In the genomic region with DNA sequence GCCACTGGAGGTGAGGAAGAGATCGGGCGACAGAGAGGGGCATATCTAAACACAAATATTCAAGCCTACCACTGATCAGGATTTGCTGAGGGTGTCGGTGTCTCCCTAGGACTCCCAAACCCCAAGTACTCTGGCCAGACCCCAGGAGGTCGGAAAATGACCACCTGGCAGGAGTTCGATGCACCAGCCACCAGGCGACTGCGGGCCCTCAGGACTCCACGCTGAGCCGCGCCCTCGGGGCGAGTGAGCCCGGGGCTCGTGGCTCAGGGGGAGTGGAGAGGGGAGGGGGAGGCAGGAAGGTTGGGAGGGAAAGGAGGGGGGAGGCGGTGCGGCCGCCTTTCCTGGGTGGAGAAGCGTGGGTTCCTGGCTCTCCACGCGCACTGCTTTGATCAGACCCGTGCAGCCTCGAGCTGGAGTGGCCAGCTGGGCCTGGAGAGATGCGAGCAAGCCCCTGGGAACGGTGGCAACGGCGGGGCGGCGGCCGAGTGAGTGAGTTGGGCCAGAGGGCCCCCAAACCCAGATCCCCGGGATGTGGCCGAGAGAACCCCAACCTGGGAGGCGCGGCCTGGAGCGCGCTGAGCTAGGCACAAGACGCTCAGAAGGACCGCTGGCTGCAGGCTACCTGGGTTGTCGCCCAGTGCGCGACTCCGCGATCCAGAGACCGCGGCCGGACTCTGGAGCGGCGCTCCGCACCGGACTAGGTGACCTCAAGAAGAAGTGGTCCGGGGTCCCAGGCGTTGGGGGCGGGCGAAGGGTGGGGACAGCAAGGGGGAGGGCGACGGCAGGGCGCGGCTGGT, we compare ENCODE assay signal across 8 mouse cellular contexts. TPM values are rescaled to one million over a fixed set of nuclear protein-coding genes. Genes with fewer than 3 reads are reported as not detected.
A peak's percentile ranks its signal among the peaks of the same experiment; 100 is the strongest.
DNase-seq lines count a peak whose midpoint lies in the region; ATAC-seq and TF ChIP-seq lines count a peak whose summit lies in the region.

No protein-coding gene starts in this region.

- 2% methylated on average over 56 of the region's 57 CpGs for WGBS in spleen, adult 2 months
- WGBS in forebrain, embryonic 10.5 days: under 1% methylated on average over 57 of the region's 57 CpGs
- WGBS in limb, embryonic 12.5 days: under 1% methylated on average over 53 of the region's 57 CpGs

- no peak for TF ChIP-seq CTCF in spleen, adult 2 months (IDR thresholded peaks at IDR 0.05; ENCODE audit: extremely low read depth, insufficient read depth, insufficient read length, insufficient replicate concordance)

- TF ChIP-seq POLR2A in spleen, adult 2 months (IDR thresholded peaks at IDR 0.05; ENCODE audit: low read depth, low read length): no peak

- H3K27me3 ChIP-seq in spleen, adult 2 months (ENCODE audit: control insufficient read depth, insufficient read depth, low read length): peaks cover 49% of the 10 kb centered on the region
- peaks cover 100% of the 10 kb centered on the region for H3K27me3 ChIP-seq in forebrain, embryonic 10.5 days (ENCODE audit: poor library complexity, severe bottlenecking)
- H3K27me3 ChIP-seq in limb, embryonic 12.5 days: peaks cover 96% of the 10 kb centered on the region

- intact Hi-C loops in left cerebral cortex, postnatal 4 days (cut with DNase I): loop anchor here (10.0 kb wide), 1 partner anchor 274 kb away; no protein-coding TSS in a partner anchor

- no peaks in the 10 kb centered on the region for H3K9me3 ChIP-seq in forebrain, embryonic 10.5 days
- H3K9me3 ChIP-seq in limb, embryonic 12.5 days: no peaks in the 10 kb centered on the region

- no peaks in the 10 kb centered on the region for H3K36me3 ChIP-seq in spleen, adult 2 months (ENCODE audit: control insufficient read depth, insufficient read depth, low read length)
- H3K36me3 ChIP-seq in forebrain, embryonic 10.5 days (replicated peaks): no peaks in the 10 kb centered on the region
- no peaks in the 10 kb centered on the region for H3K36me3 ChIP-seq in limb, embryonic 12.5 days

- no peak for DNase-seq in spleen, adult 2 months (ENCODE audit: low read depth in 1 of 2, low spot score in 2 of 2)
- DNase-seq in spleen, postnatal 36 days (ENCODE audit: low spot score in 2 of 2): no peak
- no peak for DNase-seq in forebrain, embryonic 10.5 days (ENCODE audit: extremely low spot score, low spot score)
- peak; percentile 65 for DNase-seq in retina, postnatal 1 day
- DNase-seq in left cerebral cortex, postnatal 4 days: no peak
- no peak for DNase-seq in cerebellum, postnatal 36 days

- H3K4me1 ChIP-seq in spleen, adult 2 months (ENCODE audit: control insufficient read depth, insufficient read depth, insufficient read length): peaks cover 14% of the 10 kb centered on the region
- H3K4me1 ChIP-seq in forebrain, embryonic 10.5 days: peaks cover 76% of the 10 kb centered on the region
- H3K4me1 ChIP-seq in limb, embryonic 12.5 days (replicated peaks): peaks cover 30% of the 10 kb centered on the region

- peak overlapping the region; percentile 92 for H3K4me2 ChIP-seq in limb, embryonic 12.5 days

- H3K9ac ChIP-seq in limb, embryonic 12.5 days (replicated peaks): peak overlapping the region; percentile 50

- ATAC-seq in limb, embryonic 12.5 days (ENCODE audit: insufficient number of reproducible peaks, insufficient read depth, low FRiP score, low TSS enrichment, low read depth): peak; percentile 41
- ATAC-seq in activated CD4-positive, CD25-positive, alpha-beta regulatory T cell, adult 4 months: no peak

- no peak overlapping the region for H3K27ac ChIP-seq in spleen, adult 2 months (ENCODE audit: insufficient read depth, low read length)
- H3K27ac ChIP-seq in forebrain, embryonic 10.5 days: peak overlapping the region; percentile 83
- no peak overlapping the region for H3K27ac ChIP-seq in limb, embryonic 12.5 days

- peak overlapping the region; percentile 44; the same call in 1 of the 2 replicates for H3K4me3 ChIP-seq in spleen, adult 2 months (ENCODE audit: extremely low read depth, insufficient read depth, insufficient read length)
- peak overlapping the region; percentile 60 for H3K4me3 ChIP-seq in forebrain, embryonic 10.5 days
- H3K4me3 ChIP-seq in limb, embryonic 12.5 days (replicated peaks): peak overlapping the region; percentile 53

RNA-seq across cellular contexts. Expression of gene Dlx1, which starts 1.0 kb away (rescaled TPM):
- polyA plus RNA-seq in spleen, adult 2 months (2012; rRNA removed): 0.28 TPM in 1 of 2 replicates, not detected in the other
- 32.5 and 32.9 TPM in 2 replicates for polyA plus RNA-seq in forebrain, embryonic 10.5 days (2016; fragmentation: Nextera tagmentation; extraction: Ambion mirVana)
- 5.6 and 6.3 TPM in 2 replicates for polyA plus RNA-seq in limb, embryonic 12.5 days (2016; fragmentation: Nextera tagmentation; extraction: Ambion mirVana)
- polyA plus RNA-seq in activated CD4-positive, CD25-positive, alpha-beta regulatory T cell, adult 4 months (2017; shearing (Covaris generic)): not detected
- 10 to 100 TPM; 52.3 to 63.1 TPM for total RNA-seq in left cerebral cortex, postnatal 4 days (2021)

RNA-seq across cellular contexts. Expression of gene Dlx2, which starts 17.6 kb away (rescaled TPM):
- polyA plus RNA-seq in spleen, adult 2 months (2012; rRNA removed): not detected in 2 replicates
- polyA plus RNA-seq in forebrain, embryonic 10.5 days (2016; fragmentation: Nextera tagmentation; extraction: Ambion mirVana): 15.5 and 17.8 TPM in 2 replicates
- polyA plus RNA-seq in limb, embryonic 12.5 days (2016; fragmentation: Nextera tagmentation; extraction: Ambion mirVana): 6.0 and 7.0 TPM in 2 replicates
- not detected for polyA plus RNA-seq in activated CD4-positive, CD25-positive, alpha-beta regulatory T cell, adult 4 months (2017; shearing (Covaris generic))
- 10 to 100 TPM; 20.6 to 22.4 TPM for total RNA-seq in left cerebral cortex, postnatal 4 days (2021)
